Mouse (Mus musculus): ENCODE measurements around the gene Ap3m1. TPM values are rescaled to one million over a fixed set of nuclear protein-coding genes. Genes with fewer than 3 reads are reported as not detected.
"Not testable (repeated sequence)": the region's sequence is repeated elsewhere in the genome, so short reads cannot be mapped to it uniquely, and the experiment has no call there.

Ap3m1 gene
- 56.9 and 58.0 TPM in 2 replicates for polyA plus RNA-seq (2012; rRNA removed)

GRCm38 (mm10) chr14:21052112-21052780, at the start of gene Ap3m1, which contains the start of gene Adk:
Gene Ap3m1 (minus strand): TSS chr14:21052508.
Gene Adk (plus strand): TSS chr14:21052574.
- no peak for DNase-seq (ENCODE audit: low read depth)

GRCm38 (mm10) chr14:21101562-21101961, 49.3 kb upstream of the Ap3m1 start:
- no peak for DNase-seq (ENCODE audit: low read depth)

GRCm38 (mm10) chr14:21100876-21101275, 48.6 kb upstream of the Ap3m1 start:
- DNase-seq (ENCODE audit: low read depth) = no peak

GRCm38 (mm10) chr14:21099371-21099770, 47.1 kb upstream of the Ap3m1 start:
- no peak for DNase-seq (ENCODE audit: low read depth)

- no peak for DNase-seq (ENCODE audit: low read depth)
Measured at GRCm38 (mm10) chr14:21096689-21097088, 44.4 kb upstream of the Ap3m1 start.

- no peak for DNase-seq (ENCODE audit: low read depth)
Measured at GRCm38 (mm10) chr14:21096279-21096678, 44.0 kb upstream of the Ap3m1 start.

- not testable (repeated sequence) for DNase-seq (ENCODE audit: low read depth)
Measured at GRCm38 (mm10) chr14:21094161-21094560, 41.9 kb upstream of the Ap3m1 start.

- DNase-seq (ENCODE audit: low read depth) = no peak
Measured at GRCm38 (mm10) chr14:21090930-21091486, 38.7 kb upstream of the Ap3m1 start.

- no peak for DNase-seq (ENCODE audit: low read depth)
Measured at GRCm38 (mm10) chr14:21090400-21090799, 38.1 kb upstream of the Ap3m1 start.

- DNase-seq (ENCODE audit: low read depth) = no peak
Measured at GRCm38 (mm10) chr14:21088731-21089130, 36.4 kb upstream of the Ap3m1 start.

- DNase-seq (ENCODE audit: low read depth) = no peak
Measured at GRCm38 (mm10) chr14:21087390-21088060, 35.2 kb upstream of the Ap3m1 start.

GRCm38 (mm10) chr14:21086827-21087351, 34.6 kb upstream of the Ap3m1 start:
- DNase-seq (ENCODE audit: low read depth) = no peak

- no peak for DNase-seq (ENCODE audit: low read depth)
Measured at GRCm38 (mm10) chr14:21086106-21086505, 33.8 kb upstream of the Ap3m1 start.

GRCm38 (mm10) chr14:21085666-21086065, 33.4 kb upstream of the Ap3m1 start:
- DNase-seq (ENCODE audit: low read depth) = no peak

- no peak for DNase-seq (ENCODE audit: low read depth)
Measured at GRCm38 (mm10) chr14:21082823-21083222, 30.5 kb upstream of the Ap3m1 start.

- no peak for DNase-seq (ENCODE audit: low read depth)
Measured at GRCm38 (mm10) chr14:21078511-21078910, 26.2 kb upstream of the Ap3m1 start.

- DNase-seq (ENCODE audit: low read depth) = no peak
Measured at GRCm38 (mm10) chr14:21077939-21078338, 25.6 kb upstream of the Ap3m1 start.

- no peak for DNase-seq (ENCODE audit: low read depth)
Measured at GRCm38 (mm10) chr14:21076501-21077194, 24.3 kb upstream of the Ap3m1 start.

GRCm38 (mm10) chr14:21075751-21076500, 23.6 kb upstream of the Ap3m1 start:
- no peak for DNase-seq (ENCODE audit: low read depth)

- no peak for DNase-seq (ENCODE audit: low read depth)
Measured at GRCm38 (mm10) chr14:21074398-21075320, 22.4 kb upstream of the Ap3m1 start.
